Mouse (Mus musculus) heart, postnatal 0 days (tissue): ENCODE results near the gene Gm20662. TPM values are rescaled to one million over a fixed set of nuclear protein-coding genes. Genes with fewer than 3 reads are reported as not detected.

Experiments used
- ATAC-seq: fragments of 200-750 bp; cut with Nextera tagmentation; 2 replicates; pipeline ENCODE4 v1.8.0; 2017; ENCODE audit warnings: low read depth, moderate number of reproducible peaks, moderate library complexity; ENCODE audit not compliant: insufficient read depth
- DNase-seq: peaks from one replicate; pipeline ENCODE4 v3.0.0-alpha.2; 2016; ENCODE audit warnings: low spot score
- H3K27ac ChIP-seq: fragments of 300-500 bp; sonication (generic); 2 replicates; pipeline ENCODE4 v1.5.1; 2014; ENCODE audit warnings: low read depth, mild to moderate bottlenecking
- H3K27me3 ChIP-seq: fragments of 300-500 bp; sonication (generic); 2 replicates; pipeline ENCODE4 v1.6.1; 2014; ENCODE audit warnings: low read length, mixed read lengths; ENCODE audit not compliant: control insufficient read depth, insufficient read depth
- H3K36me3 ChIP-seq: fragments of 300-500 bp; sonication (generic); replicated peaks from 2 replicates; pipeline ENCODE4 v1.6.1; 2014; ENCODE audit warnings: low read length, mixed read lengths; ENCODE audit not compliant: control insufficient read depth, insufficient read depth
- H3K4me1 ChIP-seq: fragments of 300-500 bp; sonication (generic); 2 replicates; pipeline ENCODE4 v1.6.1; 2014; ENCODE audit warnings: antibody characterized with exemption; ENCODE audit not compliant: control insufficient read depth, insufficient read depth
- H3K4me2 ChIP-seq: fragments of 300-500 bp; sonication (generic); 2 replicates; pipeline ENCODE4 v1.6.1; 2014; ENCODE audit warnings: low read depth, mild to moderate bottlenecking, low read length, moderate library complexity
- H3K4me3 ChIP-seq: fragments of 300-500 bp; sonication (generic); 2 replicates; pipeline ENCODE4 v1.5.1; 2014; ENCODE audit warnings: low read depth, low read length
- H3K9ac ChIP-seq: fragments of 300-500 bp; sonication (generic); replicated peaks from 2 replicates; pipeline ENCODE4 v1.6.1; 2014; ENCODE audit warnings: low read depth, low read length, mixed read lengths
- H3K9me3 ChIP-seq: fragments of 300-500 bp; sonication (generic); replicated peaks from 2 replicates; pipeline ENCODE4 v1.6.1; 2016; ENCODE audit warnings: low read length; ENCODE audit not compliant: control insufficient read depth
- CTCF ChIP-seq: IDR thresholded peaks from 2 replicates; pipeline ENCODE4 v1.5.1; 2016; ENCODE audit warnings: antibody characterized with exemption, control low read depth, low read depth
- EP300 ChIP-seq: IDR thresholded peaks from 2 replicates; pipeline ENCODE4 v1.6.1; 2016; ENCODE audit warnings: antibody characterized with exemption, low read depth
- WGBS: fragments of 180-500 bp; shearing (Covaris S2); extraction: QIAGEN DNeasy Blood & Tissue Kit; methylation state at CpG from one replicate; pipeline ENCODE4 v1.1.7; 2014; 5-methylcytosine and 5-hydroxymethylcytosine counted together
- polyA plus RNA-seq: library from polyadenylated mRNA; unstranded; fragments of >200 nt; fragmentation: Nextera tagmentation; extraction: Ambion mirVana; gene quantifications from 2 replicates; pipeline ENCODE4 v1.2.1, GENCODE M21; 2015
- total RNA-seq: library from RNA; depleted of rRNA; stranded (reverse); fragments of >200 nt; gene quantifications from 2 replicates; pipeline ENCODE4 v1.2.3, GENCODE M21; 2014; ENCODE audit warnings: low replicate concordance

The Gm20662 gene
- total and polyA plus RNA-seq, 2 experiments from 2014 or later: 0.56 to 1.8 TPM

DNA sequence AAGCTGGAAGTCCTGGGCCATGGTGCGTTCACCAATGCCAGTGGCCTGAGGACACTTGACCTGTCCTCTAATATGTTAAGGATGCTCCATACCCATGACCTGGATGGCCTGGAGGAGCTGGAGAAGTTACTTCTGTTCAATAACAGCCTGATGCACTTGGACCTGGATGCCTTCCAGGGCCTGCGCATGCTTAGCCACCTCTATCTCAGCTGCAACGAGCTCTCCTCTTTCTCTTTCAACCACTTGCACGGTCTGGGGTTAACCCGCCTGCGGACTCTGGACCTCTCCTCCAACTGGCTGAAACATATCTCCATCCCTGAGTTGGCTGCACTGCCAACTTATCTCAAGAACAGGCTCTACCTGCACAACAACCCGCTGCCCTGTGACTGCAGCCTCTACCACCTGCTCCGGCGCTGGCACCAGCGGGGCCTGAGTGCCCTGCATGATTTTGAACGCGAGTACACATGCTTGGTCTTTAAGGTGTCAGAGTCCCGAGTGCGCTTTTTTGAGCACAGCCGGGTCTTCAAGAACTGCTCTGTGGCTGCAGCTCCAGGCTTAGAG, 57.6 kb downstream of the Gm20662 start:
- no peak overlapping the region for H3K4me2 ChIP-seq
- TF ChIP-seq CTCF (no peak), EP300 (no peak)
- no peak overlapping the region for H3K27ac ChIP-seq
- H3K4me1 ChIP-seq: peaks cover 5% of the 10 kb centered on the region; the same call in 1 of the 2 replicates
- H3K36me3 ChIP-seq: peaks cover 56% of the 10 kb centered on the region
- H3K27me3 ChIP-seq: no peaks in the 10 kb centered on the region
- H3K9ac ChIP-seq: no peak overlapping the region; the same call in 1 of the 2 replicates
- WGBS: 81% methylated on average over 15 of the region's 15 CpGs
- H3K4me3 ChIP-seq: no peak overlapping the region
- DNase-seq: no peak
- H3K9me3 ChIP-seq: no peaks in the 10 kb centered on the region
- no peak for ATAC-seq

DNA sequence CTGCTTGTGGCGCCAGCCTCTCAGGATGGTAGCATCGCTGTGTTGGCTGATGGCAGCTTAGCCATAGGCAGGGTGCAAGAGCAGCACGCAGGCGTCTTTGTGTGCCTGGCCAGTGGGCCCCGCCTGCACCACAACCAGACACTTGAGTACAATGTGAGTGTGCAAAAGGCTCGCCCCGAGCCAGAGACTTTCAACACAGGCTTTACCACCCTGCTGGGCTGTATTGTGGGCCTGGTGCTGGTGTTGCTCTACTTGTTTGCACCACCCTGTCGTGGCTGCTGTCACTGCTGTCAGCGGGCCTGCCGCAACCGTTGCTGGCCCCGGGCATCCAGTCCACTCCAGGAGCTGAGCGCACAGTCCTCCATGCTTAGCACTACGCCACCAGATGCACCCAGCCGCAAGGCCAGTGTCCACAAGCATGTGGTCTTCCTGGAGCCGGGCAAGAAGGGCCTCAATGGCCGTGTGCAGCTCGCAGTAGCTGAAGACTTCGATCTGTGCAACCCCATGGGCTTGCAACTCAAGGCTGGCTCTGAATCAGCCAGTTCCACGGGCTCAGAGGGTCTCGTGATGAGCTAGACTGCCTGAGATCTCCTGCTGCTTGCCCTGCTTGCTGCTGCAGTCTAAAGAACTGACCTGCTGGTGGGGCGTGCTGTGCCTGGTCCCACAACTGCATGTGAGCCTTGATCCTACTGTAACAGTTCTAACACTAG, 58.3 kb downstream of the Gm20662 start:
- H3K27ac ChIP-seq: no peak overlapping the region
- TF ChIP-seq CTCF (no peak), EP300 (no peak)
- H3K4me1 ChIP-seq: peaks cover 5% of the 10 kb centered on the region; the same call in 1 of the 2 replicates
- WGBS: 84% methylated on average over 22 of the region's 22 CpGs
- peaks cover 64% of the 10 kb centered on the region for H3K36me3 ChIP-seq
- DNase-seq (no peak), ATAC-seq (no peak)
- H3K27me3 ChIP-seq: no peaks in the 10 kb centered on the region
- no peak overlapping the region for H3K9ac ChIP-seq
- H3K4me3 ChIP-seq: no peak overlapping the region
- H3K4me2 ChIP-seq: no peak overlapping the region
- H3K9me3 ChIP-seq: no peaks in the 10 kb centered on the region

DNA sequence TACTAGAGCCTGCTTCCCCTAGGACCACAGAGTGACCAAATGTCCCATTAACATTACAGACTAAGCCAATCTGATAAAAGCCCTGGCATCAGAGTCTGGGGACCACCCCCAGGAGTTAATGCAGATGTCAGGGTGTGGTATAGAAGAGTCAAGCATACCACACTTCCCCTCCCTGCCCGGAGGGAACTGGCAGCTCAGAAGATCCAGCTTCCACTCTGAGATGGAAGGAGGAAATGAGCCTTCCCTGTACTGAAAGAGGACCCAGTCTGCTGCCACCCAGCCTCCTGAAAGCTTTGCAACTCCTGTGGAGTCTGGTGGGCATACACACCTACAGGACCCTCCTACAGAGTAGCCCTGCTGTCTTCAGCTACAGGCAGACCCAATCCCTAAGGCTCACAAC, 58.9 kb downstream of the Gm20662 start:
- no peak overlapping the region for H3K4me2 ChIP-seq
- DNase-seq: no peak
- H3K9ac ChIP-seq: no peak overlapping the region
- WGBS: 63% methylated on average over 1 of the region's 1 CpGs
- peaks cover 69% of the 10 kb centered on the region for H3K36me3 ChIP-seq
- TF ChIP-seq EP300 (no peak), CTCF (no peak)
- H3K4me1 ChIP-seq: peaks cover under 1% of the 10 kb centered on the region; the same call in 1 of the 2 replicates
- ATAC-seq: no peak
- H3K9me3 ChIP-seq: no peaks in the 10 kb centered on the region
- no peak overlapping the region for H3K27ac ChIP-seq
- H3K27me3 ChIP-seq: no peaks in the 10 kb centered on the region
- H3K4me3 ChIP-seq: no peak overlapping the region

DNA sequence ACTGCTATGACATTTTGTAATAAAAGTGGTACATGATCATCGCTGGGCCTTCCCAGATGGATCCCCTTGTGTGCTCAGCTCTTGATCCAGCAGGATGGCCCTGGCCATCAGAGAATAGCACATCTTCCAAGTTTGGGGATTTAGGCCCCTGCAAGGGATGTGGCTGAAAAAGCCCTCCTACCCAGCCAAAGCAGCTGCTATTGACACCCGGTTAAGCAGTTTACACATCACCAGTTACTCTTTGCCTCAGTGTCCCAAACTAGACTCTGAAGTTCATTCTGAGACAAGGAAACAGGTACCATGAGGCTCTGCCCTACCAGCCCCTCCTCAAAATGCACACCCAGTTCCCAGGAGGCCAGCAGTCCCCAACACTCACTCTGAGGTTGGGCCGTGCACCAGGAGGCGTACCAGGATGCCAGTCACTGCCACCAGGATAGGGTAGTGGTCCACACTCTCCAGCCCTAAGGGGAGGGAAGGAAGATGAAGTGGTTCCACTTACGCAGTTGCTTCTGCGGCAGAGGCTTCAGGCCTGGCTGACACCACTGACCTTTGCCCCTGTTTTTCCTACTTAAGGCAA, 59.6 kb downstream of the Gm20662 start:
- no peaks in the 10 kb centered on the region; the same call in 1 of the 2 replicates for H3K4me1 ChIP-seq
- no peaks in the 10 kb centered on the region for H3K9me3 ChIP-seq
- H3K27ac ChIP-seq: no peak overlapping the region
- no peaks in the 10 kb centered on the region for H3K27me3 ChIP-seq
- ATAC-seq (no peak), DNase-seq (no peak)
- no peak overlapping the region for H3K4me3 ChIP-seq
- no peak overlapping the region for H3K9ac ChIP-seq
- no peak overlapping the region for H3K4me2 ChIP-seq
- TF ChIP-seq CTCF: no peak
- no peak for TF ChIP-seq EP300
- WGBS: 85% methylated on average over 6 of the region's 6 CpGs
- H3K36me3 ChIP-seq: peaks cover 71% of the 10 kb centered on the region

- ATAC-seq: no peak
- 84% methylated on average over 28 of the region's 28 CpGs for WGBS
Measured at GRCm38 (mm10) chr9:108056361-108057261, 60.5 kb downstream of the Gm20662 start.

More at GRCm38 (mm10) chr9:108056361-108057261, 60.5 kb downstream of the Gm20662 start:
- TF ChIP-seq CTCF (no peak), EP300 (no peak)
- no peak for DNase-seq
- no peaks in the 10 kb centered on the region; the same call in 1 of the 2 replicates for H3K4me1 ChIP-seq
- H3K27ac ChIP-seq: peak overlapping the region; percentile 27; the same call in 1 of the 2 replicates
- no peak overlapping the region for H3K9ac ChIP-seq
- peaks cover 67% of the 10 kb centered on the region for H3K36me3 ChIP-seq
- no peaks in the 10 kb centered on the region for H3K9me3 ChIP-seq
- H3K27me3 ChIP-seq: no peaks in the 10 kb centered on the region
- no peak overlapping the region for H3K4me2 ChIP-seq
- H3K4me3 ChIP-seq: no peak overlapping the region
